Mouse (Mus musculus): ENCODE results near the gene Dera. TPM values are rescaled to one million over a fixed set of nuclear protein-coding genes. Genes with fewer than 3 reads are reported as not detected.
A peak's percentile ranks its signal among the peaks of the same experiment; 100 is the strongest.
"Not testable (repeated sequence)": the region's sequence is repeated elsewhere in the genome, so short reads cannot be mapped to it uniquely, and the experiment has no call there.

Gene Dera
- 11.1 and 12.3 TPM in 2 replicates for polyA plus RNA-seq (2015; fragmentation: Nextera tagmentation; extraction: Ambion mirVana)

DNA sequence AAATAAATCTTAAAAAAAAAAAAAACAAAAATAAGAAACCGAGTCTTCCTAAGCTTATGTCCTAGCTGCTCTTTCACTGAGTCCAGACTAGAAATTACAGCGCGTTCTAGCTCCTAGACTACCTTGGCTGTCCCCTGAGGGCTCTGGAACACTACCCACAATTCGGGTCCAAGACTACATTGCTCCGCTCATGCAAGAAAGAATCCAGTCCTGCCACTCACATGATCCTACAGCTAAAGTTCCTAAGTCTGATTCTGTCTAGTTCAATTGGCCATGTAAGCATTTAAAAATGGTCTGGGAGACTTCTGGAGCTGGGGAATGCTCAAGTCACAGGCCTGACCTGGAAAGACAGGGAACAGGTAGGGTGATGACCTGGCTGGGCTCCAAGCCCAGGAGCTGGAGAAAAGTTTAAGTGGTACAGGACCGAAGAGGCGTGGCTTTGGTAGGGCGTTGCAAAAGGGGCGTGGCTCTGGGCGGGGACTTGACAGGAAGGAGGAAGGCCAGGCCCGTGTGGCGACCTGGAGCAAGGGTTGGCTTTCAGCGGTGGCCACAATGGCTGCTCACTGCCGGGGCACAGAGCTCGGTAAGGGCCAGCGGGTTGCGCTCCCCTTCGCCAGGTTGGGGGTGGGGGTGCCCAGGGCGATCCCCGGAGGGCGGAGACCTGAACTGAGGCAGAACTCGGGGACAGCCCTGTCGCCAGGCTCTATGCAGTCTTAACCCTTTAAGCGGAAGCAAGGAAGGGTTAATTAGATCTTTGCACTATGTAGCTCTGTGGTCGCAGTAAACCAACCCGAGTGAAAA lies at the start of gene Dera:
Dera (plus strand) TSS at position 491 of the 801 bp plus-strand sequence.
- peak within 1 kb of the TSS; percentile 50 for H3K4me3 ChIP-seq
- peak; percentile 76 for ATAC-seq (replicated peaks)
- no peaks in the 10 kb centered on the region for H3K9me3 ChIP-seq
- 11% methylated on average over 26 of the region's 26 CpGs for WGBS
- H3K36me3 ChIP-seq (replicated peaks): peaks cover 22% of the 10 kb centered on the region
- no peaks in the 10 kb centered on the region for H3K27me3 ChIP-seq (replicated peaks)
- H3K4me1 ChIP-seq: peaks cover 12% of the 10 kb centered on the region
- H3K9ac ChIP-seq: peak within 1 kb of the TSS; percentile 46
- no peak within 1 kb of the TSS for H3K27ac ChIP-seq
- H3K4me2 ChIP-seq: peak within 1 kb of the TSS; percentile 82

DNA sequence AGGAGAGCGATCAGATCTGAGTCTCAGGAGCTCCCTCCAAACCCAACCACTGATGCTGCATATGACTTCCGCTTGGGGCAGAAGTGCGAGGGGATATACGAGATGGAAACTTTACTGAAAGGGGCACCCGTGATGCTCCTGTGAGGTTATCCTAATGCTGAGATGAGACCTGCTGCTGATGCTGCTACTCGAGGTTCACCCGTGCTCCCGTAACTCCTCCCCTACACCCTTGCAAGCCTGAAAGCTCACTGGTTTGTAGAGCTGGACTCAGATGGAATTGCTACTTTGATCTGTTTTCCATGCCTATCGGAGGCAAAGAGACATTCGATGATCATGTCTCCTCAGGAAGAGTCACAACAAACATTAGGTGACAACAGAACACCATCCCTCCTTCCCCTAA lies 48.1 kb upstream of the Dera start:
- no peak overlapping the region for H3K4me3 ChIP-seq
- no peak for ATAC-seq (replicated peaks)
- H3K27ac ChIP-seq: no peak overlapping the region
- no peaks in the 10 kb centered on the region for H3K9me3 ChIP-seq
- no peaks in the 10 kb centered on the region for H3K36me3 ChIP-seq (replicated peaks)
- 92% methylated on average over 10 of the region's 10 CpGs for whole genome bisulfite sequencing
- no peak overlapping the region for H3K9ac ChIP-seq
- no peaks in the 10 kb centered on the region for H3K27me3 ChIP-seq (replicated peaks)
- H3K4me1 ChIP-seq: no peaks in the 10 kb centered on the region
- H3K4me2 ChIP-seq: no peak overlapping the region

DNA sequence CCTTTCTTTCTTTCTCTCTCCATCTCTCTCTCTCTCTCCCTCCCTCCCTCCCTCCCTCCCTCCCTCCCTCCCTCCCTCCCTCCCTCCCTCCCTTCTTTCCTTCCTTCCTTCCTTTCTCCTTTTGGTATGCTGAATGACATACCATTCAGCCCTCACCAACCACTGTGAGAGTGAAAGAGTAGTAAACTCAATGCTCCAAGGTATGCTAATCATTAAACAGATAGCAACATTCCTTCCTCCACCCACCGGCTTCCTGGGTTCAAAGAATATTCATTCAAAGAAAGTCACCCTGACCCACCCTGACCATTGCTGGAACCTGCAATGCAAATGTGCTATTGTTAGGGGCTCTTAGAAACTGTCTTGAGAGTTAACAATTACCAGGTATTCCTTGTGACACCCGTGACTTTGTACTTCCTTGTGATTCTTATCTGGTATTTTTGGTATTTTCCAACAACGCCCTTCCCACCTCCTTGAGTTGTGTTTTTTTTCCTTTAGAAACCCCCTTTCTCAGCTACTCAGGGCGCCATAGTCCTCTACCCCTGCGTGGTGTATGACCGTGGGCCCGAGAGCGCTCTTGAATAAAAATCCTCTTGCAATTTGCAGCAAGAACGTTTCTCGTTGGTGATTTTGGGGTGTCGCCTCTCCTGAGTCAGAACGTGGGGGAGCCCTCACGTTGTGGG lies 45.5 kb upstream of the Dera start:
- WGBS: 88% methylated on average over 13 of the region's 13 CpGs
- not testable (repeated sequence) for H3K36me3 ChIP-seq (replicated peaks); H3K27ac ChIP-seq; H3K4me2 ChIP-seq; H3K4me1 ChIP-seq; H3K4me3 ChIP-seq; H3K9ac ChIP-seq; ATAC-seq (replicated peaks); H3K27me3 ChIP-seq (replicated peaks); H3K9me3 ChIP-seq

DNA sequence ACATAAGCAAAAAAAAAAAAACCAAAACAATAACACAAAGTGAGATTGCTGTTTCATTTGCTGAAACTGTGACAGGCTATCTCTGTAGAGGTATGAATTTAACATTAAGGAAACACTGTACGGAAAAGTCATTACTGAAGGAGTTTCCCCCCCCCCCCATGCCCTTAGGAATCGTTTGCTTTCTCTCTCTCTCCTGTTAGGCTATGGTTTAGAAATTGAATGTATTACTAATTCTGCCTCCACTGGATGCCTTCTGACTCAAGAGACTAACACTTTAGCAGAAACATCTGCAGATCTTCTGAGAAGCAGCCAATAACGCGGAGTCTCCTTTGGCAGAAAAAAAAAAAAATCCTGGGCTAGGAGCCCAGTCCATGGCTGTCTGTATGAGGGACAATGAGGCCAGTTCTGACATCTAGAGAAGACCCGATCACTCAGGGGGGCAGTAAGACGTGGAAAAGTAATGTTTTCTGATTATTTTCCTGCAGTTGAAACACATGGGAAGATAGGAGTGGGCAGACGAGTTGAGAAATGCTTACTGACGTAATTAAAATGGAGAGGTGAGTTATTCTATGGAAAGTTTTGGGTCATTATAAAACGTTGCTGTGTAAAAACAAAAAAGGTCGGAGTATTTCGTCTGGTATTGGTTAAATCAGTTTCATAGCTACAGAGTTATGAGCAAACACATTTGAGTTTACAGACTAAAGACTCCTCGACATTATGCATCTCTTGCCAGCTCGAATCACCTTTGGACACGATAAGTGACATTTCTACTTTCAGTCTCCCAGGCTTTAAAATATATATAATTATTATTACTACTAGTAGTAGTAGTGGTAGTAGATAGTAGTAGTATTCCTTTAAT lies 43.9 kb upstream of the Dera start:
- WGBS: 77% methylated on average over 14 of the region's 14 CpGs
- H3K4me1 ChIP-seq: peaks cover 5% of the 10 kb centered on the region
- ATAC-seq (replicated peaks): no peak

DNA sequence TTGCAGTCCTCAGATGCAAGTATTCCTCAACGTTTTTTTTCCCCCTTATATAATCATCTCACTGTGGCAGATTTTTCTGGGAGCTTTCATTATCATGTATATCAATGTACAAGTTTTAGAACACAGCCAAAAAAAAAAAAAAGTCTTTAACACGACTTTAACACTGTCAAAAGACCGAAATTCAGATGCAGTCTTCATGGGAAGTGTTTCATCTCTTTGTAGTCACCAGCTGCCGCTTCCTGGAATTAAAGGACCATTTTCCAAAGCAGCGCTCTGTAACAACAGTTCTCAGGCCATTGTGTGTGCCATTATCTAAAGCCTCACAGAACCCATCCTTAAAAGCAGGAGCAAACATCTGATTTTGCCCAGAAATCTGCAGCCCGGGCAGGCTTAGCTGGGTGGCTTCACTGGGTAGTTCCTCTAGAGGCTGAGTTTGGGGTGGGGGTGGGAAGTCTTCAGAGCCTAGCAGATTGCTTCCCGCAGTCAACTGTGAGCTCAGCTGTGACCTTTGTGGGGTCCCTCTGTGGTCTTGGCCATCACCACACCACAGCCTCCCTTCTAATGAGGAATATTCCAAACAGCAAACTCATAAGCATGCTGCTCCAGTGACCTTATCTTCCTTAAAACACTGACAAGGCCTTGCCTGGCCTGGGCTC lies 41.6 kb upstream of the Dera start:
- no peak overlapping the region for H3K4me2 ChIP-seq
- no peaks in the 10 kb centered on the region for H3K9me3 ChIP-seq
- H3K4me1 ChIP-seq: peaks cover 5% of the 10 kb centered on the region
- WGBS: 17% methylated on average over 7 of the region's 7 CpGs
- H3K9ac ChIP-seq: no peak overlapping the region
- 0 out of 2 replicates have a peak, but pooled peaks have one; percentile 17 for ATAC-seq (replicated peaks)
- H3K4me3 ChIP-seq: no peak overlapping the region
- H3K27me3 ChIP-seq (replicated peaks): no peaks in the 10 kb centered on the region
- H3K36me3 ChIP-seq (replicated peaks): no peaks in the 10 kb centered on the region
- peak overlapping the region; percentile 0; the same call in 1 of the 2 replicates for H3K27ac ChIP-seq

More for the DNA sequence above, 43.9 kb upstream of the Dera start:
- no peak overlapping the region for H3K9ac ChIP-seq
- H3K9me3 ChIP-seq: no peaks in the 10 kb centered on the region
- no peak overlapping the region for H3K4me2 ChIP-seq
- no peaks in the 10 kb centered on the region for H3K36me3 ChIP-seq (replicated peaks)
- no peak overlapping the region for H3K27ac ChIP-seq
- no peaks in the 10 kb centered on the region for H3K27me3 ChIP-seq (replicated peaks)
- H3K4me3 ChIP-seq: no peak overlapping the region

DNA sequence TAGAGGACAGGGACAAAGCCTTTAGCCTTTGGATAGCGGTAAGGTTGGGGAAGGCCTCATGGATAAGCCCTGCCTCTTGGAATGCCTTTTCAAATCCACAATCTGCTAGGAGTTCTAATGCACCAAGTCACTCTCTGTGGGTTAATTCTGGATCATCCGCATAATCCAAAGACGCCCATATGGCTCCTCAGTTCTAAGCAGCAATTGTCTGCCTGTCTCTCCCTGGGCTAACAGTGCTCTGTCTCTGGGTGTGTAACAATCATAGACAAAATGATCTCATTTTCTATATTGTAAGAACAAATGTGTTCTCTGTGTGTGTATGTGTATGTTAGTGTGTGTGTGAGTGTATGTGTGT lies 41.1 kb upstream of the Dera start:
- H3K9ac ChIP-seq: no peak overlapping the region
- 0 out of 2 replicates have a peak, but pooled peaks have one; percentile 27 for ATAC-seq (replicated peaks)
- no peaks in the 10 kb centered on the region for H3K27me3 ChIP-seq (replicated peaks)
- no peaks in the 10 kb centered on the region for H3K9me3 ChIP-seq
- peak overlapping the region; percentile 0; the same call in 1 of the 2 replicates for H3K27ac ChIP-seq
- WGBS: 45% methylated on average over 3 of the region's 3 CpGs
- no peaks in the 10 kb centered on the region for H3K36me3 ChIP-seq (replicated peaks)
- peaks cover 5% of the 10 kb centered on the region for H3K4me1 ChIP-seq
- H3K4me2 ChIP-seq: no peak overlapping the region
- no peak overlapping the region for H3K4me3 ChIP-seq

DNA sequence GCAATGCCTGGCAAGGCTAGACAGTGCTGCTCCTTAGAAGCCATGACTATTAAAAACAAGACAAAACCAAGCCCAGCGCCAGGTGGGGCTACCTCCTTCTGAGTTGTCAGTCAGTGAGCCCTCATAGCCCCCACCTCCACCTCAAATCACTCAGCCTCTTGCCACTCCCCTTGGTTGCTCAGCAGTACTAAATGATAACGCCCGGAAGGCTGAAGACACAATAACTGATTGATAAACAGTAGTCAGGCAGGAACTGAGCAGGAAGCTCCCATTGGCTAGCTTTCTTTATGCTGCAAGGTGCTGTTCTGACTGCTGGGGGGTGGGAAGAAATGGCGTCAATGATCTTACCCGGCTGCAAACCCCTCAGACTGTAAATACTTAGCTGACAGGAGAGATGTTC lies 37.5 kb upstream of the Dera start:
- Histone ChIP-seq H3K4me3 (no peak overlapping the region), H3K27me3 (replicated peaks) (no peaks in the 10 kb centered on the region), H3K9me3 (no peaks in the 10 kb centered on the region), H3K36me3 (replicated peaks) (no peaks in the 10 kb centered on the region), H3K4me2 (no peak overlapping the region), H3K4me1 (peaks cover 5% of the 10 kb centered on the region), H3K27ac (no peak overlapping the region), H3K9ac (no peak overlapping the region)
- 65% methylated on average over 5 of the region's 5 CpGs for WGBS
- no peak for ATAC-seq (replicated peaks)

DNA sequence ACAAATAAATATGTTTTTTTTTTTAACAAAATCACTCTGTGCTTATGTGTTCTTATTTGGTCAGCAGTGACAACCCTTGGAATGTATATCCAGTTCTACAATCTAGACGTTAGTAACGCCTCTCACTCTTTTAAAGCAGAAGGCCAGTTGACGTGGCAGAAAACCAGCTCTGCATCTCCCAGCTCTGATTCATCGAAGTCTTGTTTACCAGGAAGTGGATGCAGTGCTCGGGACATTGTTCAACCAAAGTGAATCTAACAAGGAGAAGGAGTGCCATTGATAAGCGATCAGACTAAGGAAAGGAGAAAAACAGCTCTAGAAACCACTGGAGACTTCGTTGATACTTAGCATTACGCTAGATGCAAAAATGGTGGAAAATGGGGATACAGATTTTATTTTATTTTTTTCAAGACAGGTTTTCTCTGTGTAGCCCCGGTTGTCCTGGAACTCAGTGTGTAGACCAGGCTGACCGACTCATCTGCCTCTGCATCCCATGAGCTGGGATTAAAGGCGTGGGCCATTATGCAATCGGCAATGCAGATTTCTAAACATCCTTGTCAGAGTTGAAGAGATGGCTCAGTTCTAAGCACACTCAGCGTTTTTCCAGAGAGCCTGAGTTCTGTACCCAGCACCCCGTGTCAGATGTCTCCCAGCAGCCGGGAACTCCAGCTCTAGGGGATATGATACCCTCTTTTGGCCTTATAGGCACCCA lies 32.0 kb upstream of the Dera start:
- ATAC-seq (replicated peaks): no peak
- 91% methylated on average over 15 of the region's 15 CpGs for WGBS
- no peak overlapping the region for H3K27ac ChIP-seq
- H3K4me1 ChIP-seq: no peaks in the 10 kb centered on the region
- H3K9ac ChIP-seq: no peak overlapping the region
- no peak overlapping the region for H3K4me2 ChIP-seq
- H3K27me3 ChIP-seq (replicated peaks): peaks cover 6% of the 10 kb centered on the region; the same call in 1 of the 2 replicates
- no peak overlapping the region for H3K4me3 ChIP-seq
- H3K36me3 ChIP-seq (replicated peaks): no peaks in the 10 kb centered on the region
- H3K9me3 ChIP-seq: no peaks in the 10 kb centered on the region

DNA sequence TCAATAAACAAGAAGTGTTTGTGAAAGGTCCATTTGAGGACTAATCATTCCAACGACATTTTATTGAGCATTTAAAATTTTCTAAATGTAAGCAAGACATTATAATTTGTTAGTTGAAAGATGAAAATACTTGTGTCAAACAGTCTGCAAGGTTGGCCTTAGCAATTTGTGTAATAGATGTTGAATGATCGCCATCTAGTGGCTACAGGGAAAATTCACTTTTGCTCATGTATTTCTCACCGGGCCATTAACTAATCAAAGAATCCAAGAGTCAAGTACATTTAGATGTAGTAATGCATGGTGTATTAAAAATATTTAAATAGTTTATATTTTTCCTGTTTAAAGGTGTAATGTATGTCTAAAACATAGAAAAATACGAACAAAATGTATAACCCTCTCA lies 30.4 kb upstream of the Dera start:
- no peak overlapping the region for H3K9ac ChIP-seq
- H3K4me1 ChIP-seq: no peaks in the 10 kb centered on the region
- H3K9me3 ChIP-seq: no peaks in the 10 kb centered on the region
- no peak overlapping the region for H3K4me3 ChIP-seq
- no peak for ATAC-seq (replicated peaks)
- no peak overlapping the region for H3K4me2 ChIP-seq
- 2% methylated on average over 4 of the region's 4 CpGs for whole genome bisulfite sequencing
- no peak overlapping the region for H3K27ac ChIP-seq
- peaks cover 6% of the 10 kb centered on the region; the same call in 1 of the 2 replicates for H3K27me3 ChIP-seq (replicated peaks)
- H3K36me3 ChIP-seq (replicated peaks): no peaks in the 10 kb centered on the region

DNA sequence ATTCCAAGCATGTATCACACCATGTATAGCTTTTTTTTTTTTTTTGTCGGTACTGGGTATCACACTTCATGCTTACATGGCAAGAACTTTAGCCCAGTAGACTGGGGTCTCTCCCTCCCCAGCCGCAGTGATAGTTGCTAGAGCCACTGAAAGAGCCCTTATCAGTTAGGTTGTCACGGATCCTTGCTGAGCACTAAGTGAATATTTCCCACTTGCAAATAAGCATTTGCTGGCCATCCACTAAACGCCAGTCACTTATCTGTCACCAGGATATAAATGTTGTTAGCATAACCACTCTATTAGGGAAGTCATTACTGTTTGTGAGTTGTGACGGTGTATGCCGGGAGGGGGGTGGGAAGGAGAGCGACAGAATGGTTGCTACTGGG lies 19.9 kb upstream of the Dera start:
- H3K4me2 ChIP-seq: peak overlapping the region; percentile 72
- no peaks in the 10 kb centered on the region for H3K9me3 ChIP-seq
- 9% methylated on average over 7 of the region's 7 CpGs for WGBS
- peaks cover 18% of the 10 kb centered on the region for H3K4me1 ChIP-seq
- no peaks in the 10 kb centered on the region; the same call in 1 of the 2 replicates for H3K36me3 ChIP-seq (replicated peaks)
- H3K27ac ChIP-seq: peak overlapping the region; percentile 84
- H3K27me3 ChIP-seq (replicated peaks): no peaks in the 10 kb centered on the region; the same call in 1 of the 2 replicates
- H3K9ac ChIP-seq: peak overlapping the region; percentile 53
- H3K4me3 ChIP-seq: peak overlapping the region; percentile 86
- peak; percentile 50 for ATAC-seq (replicated peaks)
